Mouse (Mus musculus): ENCODE measurements around the gene Acd.
A peak's percentile ranks its signal among the peaks of the same experiment; 100 is the strongest.

Gene Acd

GRCm38 (mm10) chr8:105702731-105703415, 2.0 kb upstream of the Acd start:
- DNase-seq (ENCODE audit: extremely low read depth, insufficient read length, low spot score), result no peak

- DNase-seq (ENCODE audit: extremely low read depth, insufficient read length, low spot score), result no peak
Measured at GRCm38 (mm10) chr8:105702001-105702401, 1.1 kb upstream of the Acd start.

GRCm38 (mm10) chr8:105700566-105700965, 336 bp downstream of the Acd start:
- DNase-seq (ENCODE audit: extremely low read depth, insufficient read length, low spot score), result no peak

GRCm38 (mm10) chr8:105699488-105700215, 1.2 kb downstream of the Acd start:
- DNase-seq (ENCODE audit: extremely low read depth, insufficient read length, low spot score), result no peak

- DNase-seq (ENCODE audit: extremely low read depth, insufficient read length, low spot score), result no peak
Measured at GRCm38 (mm10) chr8:105698734-105699133, 2.2 kb downstream of the Acd start.

GRCm38 (mm10) chr8:105697196-105697780, 3.6 kb downstream of the Acd start:
- no peak for DNase-seq (ENCODE audit: extremely low read depth, insufficient read length, low spot score)

GRCm38 (mm10) chr8:105695080-105695780, 5.7 kb downstream of the Acd start:
- DNase-seq (ENCODE audit: extremely low read depth, insufficient read length, low spot score), result no peak

GRCm38 (mm10) chr8:105694051-105694799, 6.7 kb downstream of the Acd start:
- no peak for DNase-seq (ENCODE audit: extremely low read depth, insufficient read length, low spot score)

- DNase-seq (ENCODE audit: extremely low read depth, insufficient read length, low spot score), result no peak
Measured at GRCm38 (mm10) chr8:105693648-105694047, 7.3 kb downstream of the Acd start.

- DNase-seq (ENCODE audit: extremely low read depth, insufficient read length, low spot score), result no peak
Measured at GRCm38 (mm10) chr8:105692449-105693182, 8.3 kb downstream of the Acd start.

GRCm38 (mm10) chr8:105690978-105691377, 9.9 kb downstream of the Acd start:
- no peak for DNase-seq (ENCODE audit: extremely low read depth, insufficient read length, low spot score)

- DNase-seq (ENCODE audit: extremely low read depth, insufficient read length, low spot score), result no peak
Measured at GRCm38 (mm10) chr8:105689983-105690360, 10.9 kb downstream of the Acd start.

- no peak for DNase-seq (ENCODE audit: extremely low read depth, insufficient read length, low spot score)
Measured at GRCm38 (mm10) chr8:105689256-105689982, 11.5 kb downstream of the Acd start.

GRCm38 (mm10) chr8:105688242-105688752, 12.6 kb downstream of the Acd start:
- no peak for DNase-seq (ENCODE audit: extremely low read depth, insufficient read length, low spot score)

GRCm38 (mm10) chr8:105687512-105687911, 13.4 kb downstream of the Acd start:
- DNase-seq (ENCODE audit: extremely low read depth, insufficient read length, low spot score), result no peak

- DNase-seq (ENCODE audit: extremely low read depth, insufficient read length, low spot score), result no peak
Measured at GRCm38 (mm10) chr8:105686551-105686950, 14.4 kb downstream of the Acd start.

- DNase-seq (ENCODE audit: extremely low read depth, insufficient read length, low spot score), result peak; percentile 47
Measured at GRCm38 (mm10) chr8:105685796-105686308, 15.1 kb downstream of the Acd start, which contains the start of gene Carmil2. Gene Carmil2, plus strand, starts transcription at chr8:105686274.

GRCm38 (mm10) chr8:105685325-105685724, 15.6 kb downstream of the Acd start:
- DNase-seq (ENCODE audit: extremely low read depth, insufficient read length, low spot score), result no peak

- DNase-seq (ENCODE audit: extremely low read depth, insufficient read length, low spot score), result no peak
Measured at GRCm38 (mm10) chr8:105677891-105678290, 23.0 kb downstream of the Acd start.

Data from 3134 (cell line).